Mouse (Mus musculus) kidney, postnatal 14 days (tissue): ENCODE measurements around the gene Lypd4.
A peak's percentile ranks its signal among the peaks of the same experiment; 100 is the strongest.
"Not testable (repeated sequence)": the region's sequence is repeated elsewhere in the genome, so short reads cannot be mapped to it uniquely, and the experiment has no call there.

Experiments
- DNase-seq: peaks from one replicate; pipeline ENCODE4 v3.0.0; 2022; ENCODE audit warnings: mixed read lengths

The Lypd4 gene

DNA sequence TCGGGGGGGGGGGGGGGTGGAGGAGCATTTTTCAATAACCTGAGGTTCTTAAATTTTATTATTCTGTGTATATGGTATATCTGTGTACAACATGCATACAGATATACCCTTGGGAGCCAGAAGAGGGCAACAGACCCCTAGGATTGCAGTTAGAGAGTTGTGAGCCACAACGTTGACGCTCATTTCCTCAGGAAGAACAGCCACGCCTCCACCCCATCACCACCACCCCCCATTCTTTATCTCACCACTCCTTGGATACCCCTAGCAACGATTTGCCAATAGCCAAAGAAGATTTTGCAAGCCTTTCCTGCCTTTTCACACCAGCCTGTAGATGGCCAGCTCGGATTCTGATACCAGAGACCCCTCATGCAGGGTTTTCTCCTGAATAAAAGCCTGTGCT, 24.0 kb downstream of the Lypd4 start:
- no peak for DNase-seq

GRCm38 (mm10) chr7:24845181-24845580, 24.6 kb downstream of the Lypd4 start:
- no peak for DNase-seq

GRCm38 (mm10) chr7:24844144-24844543, 25.6 kb downstream of the Lypd4 start:
- DNase-seq, result no peak

DNA sequence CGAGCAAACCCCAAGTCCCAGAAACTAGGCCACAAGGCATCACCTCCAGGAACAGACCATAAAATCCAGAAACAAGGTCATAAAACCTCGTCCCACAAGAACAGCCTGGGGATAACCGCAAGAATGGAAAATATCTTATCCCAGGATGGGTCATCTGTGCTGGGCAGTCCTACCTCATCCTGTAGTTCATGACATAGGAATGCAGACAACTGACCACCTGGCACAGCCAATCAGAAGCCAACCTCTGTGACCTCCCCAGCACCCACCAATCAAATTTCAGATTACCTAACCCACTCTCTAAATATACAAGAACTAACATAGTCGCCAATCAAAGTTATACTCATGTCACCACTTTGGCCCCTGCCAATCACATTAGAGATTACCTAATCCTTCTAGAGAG, 28.7 kb downstream of the Lypd4 start:
- DNase-seq, result no peak

DNA sequence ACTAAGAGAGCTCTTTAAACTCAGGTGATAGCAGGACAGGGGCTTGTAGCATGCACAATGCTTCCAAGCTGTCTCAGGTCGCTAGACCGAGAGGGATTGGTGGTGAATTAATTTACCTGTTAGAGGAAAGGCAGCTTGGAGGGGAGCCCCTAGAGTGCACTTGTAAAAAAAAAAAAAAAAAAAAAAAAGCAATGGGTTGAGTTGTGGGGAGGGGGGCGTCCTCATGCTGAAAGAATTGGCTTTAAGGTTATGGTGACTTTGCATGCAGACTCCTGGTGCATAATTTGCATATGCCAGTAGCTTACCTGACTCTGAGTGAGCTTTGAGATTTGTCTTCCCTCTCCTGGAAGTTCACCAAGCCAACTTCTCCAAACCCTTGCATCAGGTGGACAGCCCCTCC, 29.4 kb downstream of the Lypd4 start:
- DNase-seq, result no peak

DNA sequence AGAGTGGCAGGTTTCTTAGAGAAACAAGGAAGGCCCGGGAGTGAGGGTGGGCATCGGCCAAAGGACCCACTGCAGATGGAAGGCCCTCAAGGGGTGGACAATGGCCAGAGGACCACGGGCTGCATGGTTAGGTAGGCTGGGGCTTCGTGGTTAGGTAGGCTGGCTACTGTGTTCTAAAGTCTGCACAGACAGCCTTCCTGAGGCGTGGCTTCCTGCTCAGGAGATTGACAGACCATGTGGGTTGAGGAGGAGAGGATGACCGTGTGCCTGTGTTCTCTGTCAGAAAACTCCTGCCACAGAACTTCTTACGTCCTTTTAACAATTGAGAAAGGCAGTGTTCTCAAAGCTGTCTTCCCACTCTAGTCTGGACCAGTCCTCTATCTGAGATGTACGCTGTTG, 30.3 kb downstream of the Lypd4 start:
- no peak for DNase-seq

DNA sequence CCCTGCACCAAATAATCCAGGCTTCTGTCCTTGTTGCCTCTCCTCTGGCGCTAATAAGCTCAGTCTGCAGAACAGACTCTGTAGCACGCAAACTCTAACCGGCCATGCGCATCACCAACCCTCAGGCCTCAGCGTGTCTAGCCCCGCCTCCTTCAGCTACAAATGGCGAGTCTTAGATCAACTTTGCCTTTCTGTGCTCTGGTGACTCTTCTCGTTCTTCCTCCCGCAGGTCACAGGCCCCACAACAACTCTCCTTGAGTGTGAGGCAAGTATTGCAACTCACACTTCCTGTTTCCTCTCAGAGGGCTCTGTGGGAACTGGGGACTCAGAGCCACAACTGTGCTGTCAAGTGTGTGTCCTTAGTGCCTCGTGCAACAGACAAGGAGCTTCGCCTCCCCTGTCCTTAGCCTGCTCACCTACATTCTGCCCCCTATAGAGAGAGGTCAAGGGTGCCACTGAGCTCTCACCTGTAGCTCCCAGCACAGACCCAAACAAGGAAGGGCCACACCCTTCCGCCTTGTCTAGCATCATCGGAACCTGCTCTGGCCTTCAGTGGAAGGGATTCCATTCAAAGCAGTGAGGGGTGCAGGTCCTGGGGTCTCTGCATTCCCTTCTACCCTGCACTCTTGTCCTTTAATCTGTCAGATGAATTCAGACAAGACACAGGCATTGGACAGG, 30.9 kb downstream of the Lypd4 start:
- DNase-seq, result not testable (repeated sequence)

GRCm38 (mm10) chr7:24827181-24827580, 42.6 kb downstream of the Lypd4 start:
- no peak for DNase-seq

- no peak for DNase-seq
These were observed 45.3 kb downstream of the Lypd4 start for GRCm38 (mm10) chr7:24824452-24824851.

GRCm38 (mm10) chr7:24817502-24817901, 52.2 kb downstream of the Lypd4 start:
- DNase-seq, result peak; percentile 75
